Mouse (Mus musculus) cerebellum, adult 18-20 months (tissue): Measurements from ENCODE around the gene Tceal3.
A peak's percentile ranks its signal among the peaks of the same experiment; 100 is the strongest.
"Not testable (repeated sequence)": the region's sequence is repeated elsewhere in the genome, so short reads cannot be mapped to it uniquely, and the experiment has no call there.

ENCODE experiments used
- DNase-seq, 2 experiments: peaks; one replicate each; pipeline ENCODE4 v3.0.0; 2021

The Tceal3 gene

GRCm38 (mm10) chrX:136707446-136708167 lies 117.0 kb downstream of the Tceal3 start, which contains the start of gene Tceal1:
Gene Tceal1 (plus strand): TSS chrX:136707982.
- peak; percentile 73 to 78 for DNase-seq

- DNase-seq: peak; percentile 41 to 49
Measured at GRCm38 (mm10) chrX:136708168-136708681, 117.6 kb downstream of the Tceal3 start.

- peak; percentile 4 to 29 for DNase-seq
Measured at GRCm38 (mm10) chrX:136708782-136709181, 118.1 kb downstream of the Tceal3 start.

GRCm38 (mm10) chrX:136714742-136715474 lies 124.3 kb downstream of the Tceal3 start:
- DNase-seq: not testable (repeated sequence)
